Mouse (Mus musculus) cerebellum, postnatal 36 days (tissue): ENCODE data around the gene Tsc22d3.
A peak's percentile ranks its signal among the peaks of the same experiment; 100 is the strongest.

Experiments used
- DNase-seq, 2 experiments: peaks; one replicate each; pipeline ENCODE4 v3.0.0; 2021 to 2022; ENCODE audit warnings: mixed read lengths in 2 of 2

The Tsc22d3 gene

DNA sequence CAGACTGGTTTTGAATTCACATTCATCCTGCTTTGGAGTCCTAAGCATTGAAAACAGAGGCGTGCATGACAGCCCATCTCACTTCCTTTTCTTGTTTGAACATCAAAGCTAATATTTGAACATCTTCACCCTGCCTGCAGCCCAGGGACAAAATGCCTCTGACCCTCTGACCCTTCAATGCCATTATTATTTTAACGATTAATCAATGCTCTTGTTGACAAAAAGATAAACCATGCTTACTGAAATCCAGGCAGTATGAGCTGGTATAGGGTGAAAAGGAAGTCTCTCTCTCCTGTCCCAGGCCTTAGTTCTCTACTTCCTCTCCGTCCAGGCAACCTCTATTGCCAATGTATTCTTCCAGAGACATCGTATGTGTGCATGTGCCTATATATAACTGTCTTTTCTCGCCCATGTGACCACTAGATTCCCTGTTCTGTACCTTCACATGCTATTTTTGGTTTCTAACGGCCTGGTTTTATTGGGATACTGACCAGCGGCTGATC is 106.9 kb downstream of the Tsc22d3 start:
- DNase-seq = no peak

DNA sequence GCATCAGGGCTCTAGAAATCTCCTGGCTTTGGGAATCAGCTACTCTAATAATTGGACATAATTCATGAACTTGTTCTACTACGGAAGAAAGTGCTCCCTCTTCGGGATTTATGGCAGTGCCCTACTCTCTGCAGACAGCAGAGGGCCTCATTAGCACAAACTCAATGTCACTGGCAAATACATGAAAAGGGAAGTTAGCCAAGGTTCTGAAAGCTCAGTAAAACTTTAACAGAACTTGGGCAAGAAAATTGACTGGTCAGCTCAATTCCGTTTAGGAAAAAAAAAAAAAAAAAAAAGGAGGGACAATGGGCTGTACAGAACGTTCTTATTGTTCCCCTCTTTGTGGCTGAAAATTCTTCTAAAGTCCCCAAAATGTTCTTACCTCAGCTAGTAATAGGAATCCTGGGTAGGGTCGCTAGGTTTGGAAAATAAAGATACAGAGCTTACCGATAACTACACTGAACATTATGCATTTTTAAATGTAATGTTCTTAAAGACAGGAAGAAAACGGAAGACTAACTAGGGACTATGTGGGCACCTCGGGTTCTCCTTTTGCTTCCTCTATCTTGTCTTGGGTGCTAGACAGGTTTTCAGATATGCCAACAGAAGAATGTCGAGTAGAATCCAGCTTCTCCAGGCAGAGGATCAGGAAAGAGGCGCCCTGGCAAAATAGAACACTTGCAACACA is 108.4 kb downstream of the Tsc22d3 start:
- DNase-seq = peak; percentile 26 to 33

DNA sequence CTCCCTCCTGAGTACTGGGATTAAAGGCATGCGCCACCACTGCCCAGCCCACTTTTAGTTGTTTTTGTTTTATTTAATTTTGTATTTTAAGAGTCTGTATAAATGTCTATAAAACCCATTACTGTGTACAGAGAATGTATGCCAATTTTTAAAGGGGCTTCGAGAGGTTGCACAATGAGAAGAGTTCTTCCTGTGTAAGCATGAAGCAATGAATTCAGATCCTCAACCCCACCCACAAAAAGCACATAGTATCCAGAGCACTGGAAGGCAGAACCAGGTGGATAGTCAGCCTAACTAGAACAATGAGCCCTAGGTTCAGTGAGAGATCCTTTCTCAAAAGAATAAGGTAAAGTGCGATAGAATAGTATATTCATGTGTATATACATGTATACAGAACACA is 110.3 kb downstream of the Tsc22d3 start:
- no peak for DNase-seq
